Comparison of ENCODE assay signal across 12 mouse cellular contexts in genomic region chr4:150924936-150925335, GRCm38 (mm10).
"Had no signal": no experiment of that assay in that cellular context is flagged by ENCODE, and none has a peak within 500 bp of the region (broad histone marks: within the 10 kb centered on the region; RNA-seq: fewer than 3 reads in every experiment).

No protein-coding gene starts in this region.

- H3K4me2 ChIP-seq: liver, embryonic 13.5 days; lung, embryonic 15.5 days; midbrain, embryonic 11.5 days; neural tube, embryonic 12.5 days had no signal

- H3K27me3 ChIP-seq: liver, embryonic 13.5 days; lung, embryonic 15.5 days; neural tube, embryonic 12.5 days had no signal

- H3K4me1 ChIP-seq: lung, embryonic 15.5 days had no signal

- H3K9ac ChIP-seq: liver, embryonic 13.5 days; liver, postnatal 0 days; lung, embryonic 15.5 days; neural tube, embryonic 12.5 days had no signal

- H3K9me3 ChIP-seq: limb, embryonic 10.5 days; liver, embryonic 13.5 days; lung, embryonic 15.5 days; neural tube, embryonic 12.5 days had no signal

- DNase-seq: kidney, adult 18-20 months; kidney, postnatal 10 days; kidney, postnatal 4 days; liver, embryonic 13.5 days; liver, postnatal 0 days; lung, postnatal 14 days had no signal

- H3K36me3 ChIP-seq: limb, embryonic 10.5 days; liver, embryonic 13.5 days; lung, embryonic 15.5 days; neural tube, embryonic 12.5 days had no signal

- H3K27ac ChIP-seq: layer of hippocampus, adult 2 months; limb, embryonic 10.5 days; liver, embryonic 13.5 days; lung, embryonic 15.5 days; macrophage; neural tube, embryonic 12.5 days had no signal

- H3K4me3 ChIP-seq: layer of hippocampus, adult 2 months; limb, embryonic 10.5 days; liver, embryonic 13.5 days; lung, embryonic 15.5 days; neural tube, embryonic 12.5 days had no signal
